Mouse (Mus musculus) adrenal gland, postnatal 36 days (tissue): ENCODE measurements at regions not wholly inside any gene's neighbourhood (a gene's known extent, or its start where the extent isn't known, plus 50 kb on each side); places are given as distances from the start of the nearest gene placed in this dataset.
"Not testable (repeated sequence)": the region's sequence is repeated elsewhere in the genome, so short reads cannot be mapped to it uniquely, and the experiment has no call there.

ENCODE experiments used
- DNase-seq, 2 experiments: peaks; one replicate each; pipeline ENCODE4 v3.0.0; 2021; ENCODE audit warnings: mixed read lengths in 1 of 2

GRCm38 (mm10) chr8:26600127-26600526, 377.0 kb upstream of the Zfp703 start:
- no peak for DNase-seq

- no peak for DNase-seq
Measured at GRCm38 (mm10) chr8:26608001-26608400, 369.1 kb upstream of the Zfp703 start.

- DNase-seq = no peak
Measured at GRCm38 (mm10) chr8:26608588-26608987, 368.5 kb upstream of the Zfp703 start.

GRCm38 (mm10) chr8:26612153-26612552, 365.0 kb upstream of the Zfp703 start:
- no peak for DNase-seq

- no peak for DNase-seq
Measured at GRCm38 (mm10) chr8:26622311-26623052, 354.6 kb upstream of the Zfp703 start.

GRCm38 (mm10) chr8:26626186-26626585, 350.9 kb upstream of the Zfp703 start:
- no peak for DNase-seq

- DNase-seq = no peak
Measured at GRCm38 (mm10) chr8:26626651-26627077, 350.5 kb upstream of the Zfp703 start.

GRCm38 (mm10) chr8:26627191-26627891, 349.8 kb upstream of the Zfp703 start:
- peak in 1 of 2 experiments; percentile 3 for DNase-seq

- DNase-seq = no peak
Measured at GRCm38 (mm10) chr8:26630544-26630943, 346.6 kb upstream of the Zfp703 start.

- DNase-seq = peak; percentile 2 to 45
Measured at GRCm38 (mm10) chr8:26635701-26636100, 341.4 kb upstream of the Zfp703 start.

- not testable (repeated sequence) for DNase-seq
Measured at GRCm38 (mm10) chr8:26645375-26645774, 331.8 kb upstream of the Zfp703 start.

- DNase-seq = no peak
Measured at GRCm38 (mm10) chr8:26650287-26650686, 326.8 kb upstream of the Zfp703 start.

GRCm38 (mm10) chr8:26655897-26656296, 321.2 kb upstream of the Zfp703 start:
- DNase-seq = no peak

GRCm38 (mm10) chr8:26656310-26657075, 320.6 kb upstream of the Zfp703 start:
- no peak for DNase-seq

- peak in 1 of 2 experiments; percentile 13 for DNase-seq
Measured at GRCm38 (mm10) chr8:26659381-26659780, 317.7 kb upstream of the Zfp703 start.

GRCm38 (mm10) chr8:26669541-26669940, 307.6 kb upstream of the Zfp703 start:
- no peak for DNase-seq

GRCm38 (mm10) chr8:26672486-26673395, 304.4 kb upstream of the Zfp703 start:
- no peak for DNase-seq

GRCm38 (mm10) chr8:26677584-26678138, 299.5 kb upstream of the Zfp703 start:
- no peak for DNase-seq

- peak in 1 of 2 experiments; percentile 7 for DNase-seq
Measured at GRCm38 (mm10) chr8:26680891-26681381, 296.2 kb upstream of the Zfp703 start.

GRCm38 (mm10) chr8:26687146-26687545, 290.0 kb upstream of the Zfp703 start:
- DNase-seq = peak; percentile 45 to 62

GRCm38 (mm10) chr8:26688035-26688434, 289.1 kb upstream of the Zfp703 start:
- no peak for DNase-seq
